Mouse (Mus musculus) E14TG2a.4 (cell line): ENCODE results near the gene Wdr46.

Experiments
- CTCF ChIP-seq: conservative IDR thresholded peaks from 2 replicates; pipeline ENCODE4 v1.5.1; 2014; ENCODE audit warnings: low read length
- NANOG ChIP-seq: IDR thresholded peaks from 2 replicates; pipeline ENCODE4 v1.6.1; 2014; ENCODE audit warnings: borderline replicate concordance, low read length, mixed read lengths

GRCm38 (mm10) chr17:33968927-33969326 is 28.5 kb downstream of the Wdr46 start:
- TF ChIP-seq CTCF (peak; percentile 42), NANOG (no peak)
